Mouse (Mus musculus) heart, postnatal 0 days (tissue): ENCODE measurements around the gene Slc25a39. TPM values are rescaled to one million over a fixed set of nuclear protein-coding genes. Genes with fewer than 3 reads are reported as not detected.

ENCODE experiments used
- ATAC-seq: fragments of 200-750 bp; cut with Nextera tagmentation; 2 replicates; pipeline ENCODE4 v1.8.0; 2017; ENCODE audit warnings: low read depth, moderate number of reproducible peaks, moderate library complexity; ENCODE audit not compliant: insufficient read depth
- DNase-seq: peaks from one replicate; pipeline ENCODE4 v3.0.0-alpha.2; 2016; ENCODE audit warnings: low spot score
- H3K27ac ChIP-seq: fragments of 300-500 bp; sonication (generic); 2 replicates; pipeline ENCODE4 v1.5.1; 2014; ENCODE audit warnings: low read depth, mild to moderate bottlenecking
- H3K27me3 ChIP-seq: fragments of 300-500 bp; sonication (generic); 2 replicates; pipeline ENCODE4 v1.6.1; 2014; ENCODE audit warnings: low read length, mixed read lengths; ENCODE audit not compliant: control insufficient read depth, insufficient read depth
- H3K36me3 ChIP-seq: fragments of 300-500 bp; sonication (generic); replicated peaks from 2 replicates; pipeline ENCODE4 v1.6.1; 2014; ENCODE audit warnings: low read length, mixed read lengths; ENCODE audit not compliant: control insufficient read depth, insufficient read depth
- H3K4me1 ChIP-seq: fragments of 300-500 bp; sonication (generic); 2 replicates; pipeline ENCODE4 v1.6.1; 2014; ENCODE audit warnings: antibody characterized with exemption; ENCODE audit not compliant: control insufficient read depth, insufficient read depth
- H3K4me2 ChIP-seq: fragments of 300-500 bp; sonication (generic); 2 replicates; pipeline ENCODE4 v1.6.1; 2014; ENCODE audit warnings: low read depth, mild to moderate bottlenecking, low read length, moderate library complexity
- H3K4me3 ChIP-seq: fragments of 300-500 bp; sonication (generic); 2 replicates; pipeline ENCODE4 v1.5.1; 2014; ENCODE audit warnings: low read depth, low read length
- H3K9ac ChIP-seq: fragments of 300-500 bp; sonication (generic); replicated peaks from 2 replicates; pipeline ENCODE4 v1.6.1; 2014; ENCODE audit warnings: low read depth, low read length, mixed read lengths
- H3K9me3 ChIP-seq: fragments of 300-500 bp; sonication (generic); replicated peaks from 2 replicates; pipeline ENCODE4 v1.6.1; 2016; ENCODE audit warnings: low read length; ENCODE audit not compliant: control insufficient read depth
- CTCF ChIP-seq: IDR thresholded peaks from 2 replicates; pipeline ENCODE4 v1.5.1; 2016; ENCODE audit warnings: antibody characterized with exemption, control low read depth, low read depth
- EP300 ChIP-seq: IDR thresholded peaks from 2 replicates; pipeline ENCODE4 v1.6.1; 2016; ENCODE audit warnings: antibody characterized with exemption, low read depth
- WGBS: fragments of 180-500 bp; shearing (Covaris S2); extraction: QIAGEN DNeasy Blood & Tissue Kit; methylation state at CpG from one replicate; pipeline ENCODE4 v1.1.7; 2014; 5-methylcytosine and 5-hydroxymethylcytosine counted together
- polyA plus RNA-seq: library from polyadenylated mRNA; unstranded; fragments of >200 nt; fragmentation: Nextera tagmentation; extraction: Ambion mirVana; gene quantifications from 2 replicates; pipeline ENCODE4 v1.2.1, GENCODE M21; 2015
- total RNA-seq: library from RNA; depleted of rRNA; stranded (reverse); fragments of >200 nt; gene quantifications from 2 replicates; pipeline ENCODE4 v1.2.3, GENCODE M21; 2014; ENCODE audit warnings: low replicate concordance

Gene Slc25a39
- total and polyA plus RNA-seq, 2 experiments from 2014 or later, result 267 to 281 TPM

- no peak for ATAC-seq
- WGBS, result 45% methylated on average over 4 of the region's 4 CpGs
These were observed 26.2 kb downstream of the Slc25a39 start for GRCm38 (mm10) chr11:102381341-102382100.

GRCm38 (mm10) chr11:102380091-102380490 lies 27.7 kb downstream of the Slc25a39 start:
- ATAC-seq, result no peak
- no peak for TF ChIP-seq CTCF
- TF ChIP-seq EP300, result no peak
- Histone ChIP-seq H3K4me1 (peaks cover 14% of the 10 kb centered on the region; the same call in 1 of the 2 replicates), H3K27ac (no peak overlapping the region), H3K36me3 (no peaks in the 10 kb centered on the region), H3K9ac (no peak overlapping the region), H3K4me3 (no peak overlapping the region), H3K27me3 (no peaks in the 10 kb centered on the region), H3K9me3 (peaks cover 4% of the 10 kb centered on the region; the same call in 1 of the 2 replicates), H3K4me2 (no peak overlapping the region)
- WGBS, result 67% methylated on average over 5 of the region's 5 CpGs
- DNase-seq, result no peak

More at GRCm38 (mm10) chr11:102381341-102382100, 26.2 kb downstream of the Slc25a39 start:
- Histone ChIP-seq H3K4me2 (no peak overlapping the region), H3K27me3 (no peaks in the 10 kb centered on the region), H3K27ac (no peak overlapping the region), H3K36me3 (no peaks in the 10 kb centered on the region), H3K9ac (no peak overlapping the region), H3K9me3 (peaks cover 4% of the 10 kb centered on the region; the same call in 1 of the 2 replicates), H3K4me1 (peaks cover 1% of the 10 kb centered on the region; the same call in 1 of the 2 replicates), H3K4me3 (no peak overlapping the region)
- no peak for DNase-seq
- TF ChIP-seq EP300 (no peak), CTCF (no peak)

GRCm38 (mm10) chr11:102377186-102377585 lies 30.6 kb downstream of the Slc25a39 start:
- TF ChIP-seq CTCF (no peak), EP300 (no peak)
- Histone ChIP-seq H3K4me2 (no peak overlapping the region), H3K27ac (no peak overlapping the region), H3K9me3 (peaks cover 4% of the 10 kb centered on the region; the same call in 1 of the 2 replicates), H3K27me3 (no peaks in the 10 kb centered on the region; the same call in 1 of the 2 replicates), H3K36me3 (no peaks in the 10 kb centered on the region), H3K4me3 (no peak overlapping the region), H3K4me1 (peaks cover 15% of the 10 kb centered on the region; the same call in 1 of the 2 replicates), H3K9ac (no peak overlapping the region)
- ATAC-seq, result no peak
- DNase-seq, result no peak
- 56% methylated on average over 12 of the region's 12 CpGs for WGBS

GRCm38 (mm10) chr11:102376196-102376835 lies 31.4 kb downstream of the Slc25a39 start:
- Histone ChIP-seq H3K9ac (peak overlapping the region; percentile 41; the same call in 1 of the 2 replicates), H3K27ac (no peak overlapping the region)
- no peak for DNase-seq

More at GRCm38 (mm10) chr11:102376196-102376835, 31.4 kb downstream of the Slc25a39 start:
- Histone ChIP-seq H3K36me3 (no peaks in the 10 kb centered on the region), H3K27me3 (no peaks in the 10 kb centered on the region; the same call in 1 of the 2 replicates), H3K4me1 (peaks cover 15% of the 10 kb centered on the region; the same call in 1 of the 2 replicates), H3K9me3 (peaks cover 4% of the 10 kb centered on the region; the same call in 1 of the 2 replicates), H3K4me3 (peak overlapping the region; percentile 26; the same call in 1 of the 2 replicates), H3K4me2 (peak overlapping the region; percentile 57)
- 24% methylated on average over 8 of the region's 8 CpGs for WGBS
- ATAC-seq, result 0 out of 2 replicates have a peak, but pooled peaks have one; percentile 4
- TF ChIP-seq CTCF, result no peak
- no peak for TF ChIP-seq EP300
